Mouse (Mus musculus) left cerebral cortex, postnatal 36 days (tissue): ENCODE measurements around the gene Gm10563. TPM values are rescaled to one million over a fixed set of nuclear protein-coding genes. Genes with fewer than 3 reads are reported as not detected.
"Not testable (repeated sequence)": the region's sequence is repeated elsewhere in the genome, so short reads cannot be mapped to it uniquely, and the experiment has no call there.

Source experiments
- DNase-seq, 2 experiments: peaks; one replicate each; pipeline ENCODE4 v3.0.0; 2021 to 2022; ENCODE audit warnings: low spot score in 2 of 2, mixed read lengths in 1 of 2
- intact Hi-C: fragments of 180-260 bp; cut with DNase I; formaldehyde crosslinking; loops from one replicate; pipeline ENCODE4 v1.15.1; 2025
- total RNA-seq, 2 experiments: library from RNA; stranded (reverse); gene quantifications; 2 replicates each; pipeline ENCODE4 v1.2.3; 2021

Gene Gm10563
- not detected for total RNA-seq

- DNase-seq, intact Hi-C loops: not testable (repeated sequence)
Observed at GRCm38 (mm10) chr4:155645308-155645707, at the start of gene Gm10563. TSS of gene Gm10563 (minus strand) at chr4:155645408.

- DNase-seq = peak; percentile 85 to 89
- intact Hi-C loops = loop anchor here (1.0 kb wide), 1 partner anchor 25 kb away; the partner anchor contains the start of gene Mib2
Observed at GRCm38 (mm10) chr4:155694482-155695401, 49.5 kb upstream of the Gm10563 start.

GRCm38 (mm10) chr4:155694111-155694481, 48.9 kb upstream of the Gm10563 start, which contains the start of gene Fndc10:
TSS of gene Fndc10 (plus strand) at chr4:155694342.
- DNase-seq = peak; percentile 76 to 83
- intact Hi-C loops = loop anchor here (1.0 kb wide), 1 partner anchor 25 kb away; the partner anchor contains the start of gene Mib2

- no peak for DNase-seq
- intact Hi-C loops = no loop called here
Observed at GRCm38 (mm10) chr4:155692421-155692820, 47.2 kb upstream of the Gm10563 start.

GRCm38 (mm10) chr4:155690571-155691375, 45.6 kb upstream of the Gm10563 start:
- peak in 1 of 2 experiments; percentile 14 for DNase-seq
- intact Hi-C loops = no loop called here

- DNase-seq, intact Hi-C loops: not testable (repeated sequence)
Observed at GRCm38 (mm10) chr4:155687764-155688163, 42.6 kb upstream of the Gm10563 start.

- intact Hi-C loops, DNase-seq: not testable (repeated sequence)
Observed at GRCm38 (mm10) chr4:155683670-155684277, 38.6 kb upstream of the Gm10563 start.

GRCm38 (mm10) chr4:155675991-155676390, 30.8 kb upstream of the Gm10563 start:
- DNase-seq = no peak
- intact Hi-C loops = no loop called here

- intact Hi-C loops = no loop called here
- DNase-seq = no peak
Observed at GRCm38 (mm10) chr4:155672082-155672481, 26.9 kb upstream of the Gm10563 start.

GRCm38 (mm10) chr4:155670236-155670635, 25.0 kb upstream of the Gm10563 start:
- DNase-seq, intact Hi-C loops: not testable (repeated sequence)

- intact Hi-C loops = loop anchor here (1.0 to 5.0 kb wide), 4 partner anchors 25 to 93 kb away; partner anchors contain the start of genes Atad3a and Fndc10
Observed at GRCm38 (mm10) chr4:155669598-155670075, 24.4 kb upstream of the Gm10563 start.

GRCm38 (mm10) chr4:155668689-155669597, 23.7 kb upstream of the Gm10563 start, which contains the start of gene Mib2:
TSS of gene Mib2 (minus strand) at chr4:155669198.
- DNase-seq = peak; percentile 97 to 98
- intact Hi-C loops = loop anchor here (1.0 to 5.0 kb wide), 4 partner anchors 25 to 93 kb away; partner anchors contain the start of genes Atad3a and Fndc10

More at GRCm38 (mm10) chr4:155669598-155670075, 24.4 kb upstream of the Gm10563 start:
- DNase-seq = no peak

GRCm38 (mm10) chr4:155666903-155667302, 21.7 kb upstream of the Gm10563 start:
- DNase-seq = no peak
- intact Hi-C loops = loop anchor here (5.0 kb wide), 3 partner anchors 40 to 95 kb away; partner anchors contain the start of gene Atad3a

GRCm38 (mm10) chr4:155660641-155661040, 15.4 kb upstream of the Gm10563 start:
- intact Hi-C loops = no loop called here
- no peak for DNase-seq

GRCm38 (mm10) chr4:155658961-155659360, 13.8 kb upstream of the Gm10563 start:
- intact Hi-C loops = no loop called here
- DNase-seq = no peak

- intact Hi-C loops = no loop called here
- DNase-seq = no peak
Observed at GRCm38 (mm10) chr4:155656214-155656751, 11.1 kb upstream of the Gm10563 start.

GRCm38 (mm10) chr4:155654456-155655298, 9.5 kb upstream of the Gm10563 start:
- DNase-seq = no peak
- intact Hi-C loops = no loop called here
